18 mouse cellular contexts compared by ENCODE assay signal in genomic region chr1:93206277-93206970, GRCm38 (mm10). TPM values are rescaled to one million over a fixed set of nuclear protein-coding genes. Genes with fewer than 3 reads are reported as not detected.
A peak's percentile ranks its signal among the peaks of the same experiment; 100 is the strongest.
DNase-seq lines count a peak whose midpoint lies in the region; ATAC-seq and TF ChIP-seq lines count a peak whose summit lies in the region.
"Had no signal": no experiment of that assay in that cellular context is flagged by ENCODE, and none has a peak within 500 bp of the region (broad histone marks: within the 10 kb centered on the region; RNA-seq: fewer than 3 reads in every experiment).

No protein-coding gene starts in this region.

- H3K9me3 ChIP-seq in heart, postnatal 0 days (replicated peaks; ENCODE audit: control insufficient read depth, low read length), result no peaks in the 10 kb centered on the region
- no peaks in the 10 kb centered on the region for H3K9me3 ChIP-seq in lung, postnatal 0 days (ENCODE audit: low read length)
- H3K9me3 ChIP-seq: embryonic facial prominence, embryonic 13.5 days; heart, embryonic 15.5 days; kidney, embryonic 15.5 days had no signal

- H3K9ac ChIP-seq in heart, postnatal 0 days (replicated peaks; ENCODE audit: low read depth, low read length), result no peak overlapping the region
- H3K9ac ChIP-seq in lung, postnatal 0 days (replicated peaks; ENCODE audit: low read depth), result no peak overlapping the region
- H3K9ac ChIP-seq: embryonic facial prominence, embryonic 13.5 days; heart, embryonic 15.5 days; kidney, embryonic 15.5 days had no signal

- no peak for TF ChIP-seq EP300 in heart, postnatal 0 days (IDR thresholded peaks at IDR 0.05; ENCODE audit: low read depth)
- TF ChIP-seq EP300 in lung, postnatal 0 days (IDR thresholded peaks at IDR 0.05), result no peak

- no peak for DNase-seq in heart, postnatal 0 days (ENCODE audit: low spot score)
- DNase-seq in heart, postnatal 4 days, result no peak
- DNase-seq in lung, postnatal 0 days (ENCODE audit: low spot score), result no peak
- no peak for DNase-seq in lung, postnatal 14 days
- DNase-seq in brain, adult 2 months (ENCODE audit: low read depth, low spot score), result peak; percentile 42
- peak; percentile 82 for DNase-seq in retina, postnatal 1 day
- no peak for DNase-seq in thymus, postnatal 36 days
- DNase-seq: adrenal gland, postnatal 36 days; cerebellum, adult 11 months; gastrocnemius, postnatal 36 days; right cerebral cortex, postnatal 4 days; thymus, postnatal 25 days had no signal

- H3K4me2 ChIP-seq in heart, postnatal 0 days (ENCODE audit: low read depth, low read length), result no peak overlapping the region
- no peak overlapping the region for H3K4me2 ChIP-seq in lung, postnatal 0 days (replicated peaks; ENCODE audit: low read depth, low read length)
- H3K4me2 ChIP-seq: embryonic facial prominence, embryonic 13.5 days; heart, embryonic 15.5 days; kidney, embryonic 15.5 days had no signal

- H3K4me3 ChIP-seq in heart, postnatal 0 days (ENCODE audit: low read depth, low read length), result no peak overlapping the region
- H3K4me3 ChIP-seq in lung, postnatal 0 days (ENCODE audit: low read depth, low read length), result no peak overlapping the region
- H3K4me3 ChIP-seq: embryonic facial prominence, embryonic 13.5 days; heart, embryonic 15.5 days; kidney, embryonic 15.5 days had no signal

- no peaks in the 10 kb centered on the region for H3K36me3 ChIP-seq in heart, postnatal 0 days (replicated peaks; ENCODE audit: control insufficient read depth, insufficient read depth, low read length)
- H3K36me3 ChIP-seq in lung, postnatal 0 days (ENCODE audit: insufficient read depth, low read length), result no peaks in the 10 kb centered on the region
- H3K36me3 ChIP-seq: embryonic facial prominence, embryonic 13.5 days; heart, embryonic 15.5 days; kidney, embryonic 15.5 days had no signal

- H3K27ac ChIP-seq in heart, postnatal 0 days (ENCODE audit: low read depth), result no peak overlapping the region
- H3K27ac ChIP-seq in lung, postnatal 0 days (ENCODE audit: low read length), result no peak overlapping the region
- H3K27ac ChIP-seq: embryonic facial prominence, embryonic 13.5 days; heart, embryonic 15.5 days; kidney, embryonic 15.5 days; macrophage had no signal

- peak; percentile 22; the same call in 1 of the 2 replicates for TF ChIP-seq CTCF in heart, postnatal 0 days (IDR thresholded peaks at IDR 0.05; ENCODE audit: low read depth)
- peak; percentile 61 for TF ChIP-seq CTCF in lung, postnatal 0 days (IDR thresholded peaks at IDR 0.05)

- WGBS in heart, postnatal 0 days, result 72% methylated on average over 12 of the region's 12 CpGs
- 47% methylated on average over 12 of the region's 12 CpGs for WGBS in lung, postnatal 0 days

- peaks cover 18% of the 10 kb centered on the region for H3K4me1 ChIP-seq in heart, postnatal 0 days (ENCODE audit: control insufficient read depth, insufficient read depth)
- H3K4me1 ChIP-seq in lung, postnatal 0 days (ENCODE audit: insufficient read depth, low read depth, low read length), result peaks cover 12% of the 10 kb centered on the region

- 0 out of 2 replicates have a peak, but pooled peaks cover 3% of the 10 kb centered on the region for H3K27me3 ChIP-seq in heart, postnatal 0 days (ENCODE audit: control insufficient read depth, insufficient read depth, low read length)
- no peaks in the 10 kb centered on the region for H3K27me3 ChIP-seq in lung, postnatal 0 days (replicated peaks; ENCODE audit: insufficient read depth, low read length)
- H3K27me3 ChIP-seq: embryonic facial prominence, embryonic 13.5 days; kidney, embryonic 15.5 days had no signal

- no peak for ATAC-seq in heart, postnatal 0 days (ENCODE audit: insufficient read depth, low read depth)
- ATAC-seq in lung, postnatal 0 days, result no peak
- ATAC-seq: hindbrain, embryonic 16.5 days had no signal

RNA-seq across cellular contexts. Expression of gene Sned1, which starts 29.2 kb away (rescaled TPM):
- total RNA-seq in heart, postnatal 0 days (2014; rRNA removed; ENCODE audit: low replicate concordance), result 7.1 and 43.7 TPM in 2 replicates
- 3.0 and 3.9 TPM in 2 replicates for polyA plus RNA-seq in heart, postnatal 0 days (2015; fragmentation: Nextera tagmentation; extraction: Ambion mirVana)
- total RNA-seq in heart, postnatal 4 days (2021), result 10 to 100 TPM; 11.0 to 11.4 TPM
- 8.4 and 13.8 TPM in 2 replicates for polyA plus RNA-seq in lung, postnatal 0 days (2015; fragmentation: Nextera tagmentation; extraction: Ambion mirVana)

RNA-seq across cellular contexts. Expression of gene Crocc2, which starts 37.9 kb away (rescaled TPM):
- 0.08 TPM in 2 replicates for total RNA-seq in heart, postnatal 0 days (2014; rRNA removed; ENCODE audit: low replicate concordance)
- 0.34 and 0.48 TPM in 2 replicates for polyA plus RNA-seq in heart, postnatal 0 days (2015; fragmentation: Nextera tagmentation; extraction: Ambion mirVana)
- under 1 TPM; 0.45 to 0.48 TPM for total RNA-seq in heart, postnatal 4 days (2021)
- polyA plus RNA-seq in lung, postnatal 0 days (2015; fragmentation: Nextera tagmentation; extraction: Ambion mirVana), result 1.3 TPM in 2 replicates
- total RNA-seq: gastrocnemius, postnatal 36 days had no signal
- polyA plus RNA-seq: macrophage had no signal

RNA-seq across cellular contexts. Expression of gene 2310007B03Rik, which starts 45.7 kb away (rescaled TPM):
- 0.76 TPM in 1 of 2 replicates, not detected in the other for total RNA-seq in heart, postnatal 0 days (2014; rRNA removed; ENCODE audit: low replicate concordance)
- 0.07 and 0.29 TPM in 2 replicates for polyA plus RNA-seq in heart, postnatal 0 days (2015; fragmentation: Nextera tagmentation; extraction: Ambion mirVana)
- not detected for total RNA-seq in heart, postnatal 4 days (2021)
- 65.3 and 73.6 TPM in 2 replicates for polyA plus RNA-seq in lung, postnatal 0 days (2015; fragmentation: Nextera tagmentation; extraction: Ambion mirVana)
- total RNA-seq: adrenal gland, postnatal 36 days; gastrocnemius, postnatal 36 days; layer of hippocampus, postnatal 14 days had no signal
- polyA plus RNA-seq: macrophage had no signal

Comparison
In these comparisons a context has a peak if more than half of its experiments do, and no peak if none do; other contexts are left out.
1. DNase-seq: peak in brain, adult 2 months (single experiment) and retina, postnatal 1 day (single experiment); none in heart, postnatal 0 days (single experiment), heart, postnatal 4 days (single experiment), lung, postnatal 0 days (single experiment), lung, postnatal 14 days (single experiment) and thymus, postnatal 36 days (0 of 2).